Mouse (Mus musculus) v-Abl transformed pro-B cells (cell line): ENCODE data around the gene Lrrc4.

Experiments used
- in situ Hi-C, 2 experiments: fragments of 400-800 bp; cut with MboI; formaldehyde crosslinking; loops; one replicate each; pipeline ENCODE4 v1.15.1; 2025; ENCODE audit not compliant: unreplicated experiment in 2 of 2

The Lrrc4 gene

DNA sequence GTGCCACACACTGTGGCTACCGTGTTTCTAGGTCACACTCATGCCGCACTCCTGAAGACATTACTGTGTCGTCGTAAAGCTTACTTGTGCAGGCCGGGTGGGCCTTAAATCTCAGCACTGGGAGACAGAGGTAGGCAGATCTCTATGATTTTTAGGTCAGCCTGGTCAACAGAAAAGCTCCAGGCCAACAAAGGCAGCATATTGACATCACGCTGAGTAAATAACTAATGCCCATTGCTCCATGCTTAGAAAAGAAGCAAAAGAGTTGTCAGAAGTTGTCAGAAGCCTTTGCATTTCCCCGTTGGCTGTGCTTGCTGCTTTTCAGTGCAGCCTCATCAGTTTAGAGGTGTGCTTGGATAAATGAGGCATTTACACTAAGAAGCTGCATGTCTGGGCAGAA is 94.9 kb downstream of the Lrrc4 start:
- in situ Hi-C loops: no loop called here

DNA sequence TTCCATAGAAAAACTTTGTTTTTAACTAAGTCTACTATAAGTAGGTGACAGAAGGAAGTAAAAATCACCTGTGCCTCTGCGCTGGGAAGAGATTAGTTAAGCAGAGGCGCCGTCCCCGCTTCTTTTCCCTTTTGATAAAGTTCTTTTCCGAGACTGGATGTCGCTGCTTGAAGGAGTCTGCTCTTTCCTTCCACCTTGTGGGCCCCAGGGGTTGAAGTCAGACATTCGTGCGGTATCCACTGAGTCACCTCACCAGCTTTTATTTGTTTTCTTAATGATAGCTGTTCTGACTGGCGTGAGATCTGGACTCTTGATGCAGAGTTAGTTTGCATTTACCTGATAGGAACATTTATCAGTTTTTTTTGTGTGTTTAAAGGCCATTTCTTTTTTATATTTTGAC is 96.4 kb downstream of the Lrrc4 start:
- in situ Hi-C loops: no loop called here

DNA sequence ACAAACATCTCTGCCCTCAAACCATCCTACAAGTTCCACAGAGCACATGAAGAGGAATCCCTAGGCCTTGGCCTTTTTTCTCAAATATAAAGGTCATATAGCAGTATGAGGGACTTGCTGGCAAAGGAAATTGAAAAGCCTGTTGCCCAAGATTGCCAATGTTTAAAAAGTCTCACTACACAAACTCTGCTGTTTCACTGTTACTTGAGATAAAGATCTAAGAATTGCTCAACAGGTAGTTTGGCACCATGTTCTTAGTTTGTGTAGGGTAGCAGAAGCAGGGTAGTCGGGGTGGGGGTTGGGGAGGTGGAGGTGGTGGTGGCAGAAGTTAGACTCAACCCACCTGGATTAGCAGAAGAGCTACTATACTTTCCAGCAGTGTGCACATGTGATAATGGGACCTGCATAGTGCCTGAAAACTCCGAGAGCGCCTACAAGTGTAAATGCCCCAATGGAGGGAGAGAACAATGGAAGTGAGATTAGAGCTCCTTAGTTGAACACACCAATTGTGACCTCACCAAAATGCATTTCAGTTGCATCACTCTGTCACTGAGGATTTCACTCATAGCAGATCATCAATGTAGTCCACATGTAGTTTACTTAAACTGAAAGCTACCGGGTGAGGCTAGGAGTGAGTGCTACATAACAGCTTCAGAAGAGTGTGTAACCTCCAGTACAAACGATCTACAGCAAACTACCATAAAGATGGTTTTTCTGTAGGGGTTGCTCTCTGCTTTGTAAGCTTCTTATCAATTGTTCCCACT is 97.5 kb downstream of the Lrrc4 start:
- in situ Hi-C loops: no loop called here

DNA sequence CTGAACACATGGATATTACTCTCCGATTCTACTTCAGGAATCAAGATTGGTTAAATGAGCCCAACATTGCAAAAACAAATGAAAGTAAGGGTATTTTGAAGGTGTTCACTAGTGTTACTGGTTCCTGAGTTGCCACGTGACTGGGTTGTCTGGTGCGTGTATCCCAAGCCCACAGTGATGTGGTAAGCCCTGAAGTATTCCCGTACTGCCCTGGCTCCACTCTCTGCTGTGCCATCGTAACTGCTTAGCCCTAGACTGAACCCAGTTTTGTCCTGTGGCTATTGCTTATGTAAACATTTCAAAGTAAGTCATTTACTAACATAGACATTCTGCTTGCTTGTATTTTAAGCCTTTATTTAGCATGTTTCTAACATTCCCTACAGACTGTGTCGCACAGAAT is 100.3 kb downstream of the Lrrc4 start:
- in situ Hi-C loops: no loop called here

DNA sequence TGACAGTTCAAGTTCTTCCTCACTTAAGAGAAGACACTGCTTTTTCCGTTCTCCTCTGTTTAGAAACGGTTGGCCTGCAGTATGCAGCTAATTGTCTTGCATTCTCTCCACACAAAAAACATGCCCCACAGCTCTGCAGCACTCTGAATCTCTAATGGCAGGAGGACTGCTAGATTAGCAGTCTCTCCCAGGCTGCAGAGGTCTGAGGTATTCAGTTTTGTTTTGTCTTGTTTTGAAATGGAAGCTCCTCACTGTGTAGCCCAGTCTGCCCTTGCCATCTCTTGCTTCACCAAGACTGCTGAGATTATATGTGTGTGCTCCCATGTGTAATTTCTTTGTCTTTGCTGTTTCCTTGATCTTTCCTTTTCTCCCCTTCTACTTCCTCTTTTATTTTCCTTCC is 101.9 kb downstream of the Lrrc4 start:
- in situ Hi-C loops: no loop called here

DNA sequence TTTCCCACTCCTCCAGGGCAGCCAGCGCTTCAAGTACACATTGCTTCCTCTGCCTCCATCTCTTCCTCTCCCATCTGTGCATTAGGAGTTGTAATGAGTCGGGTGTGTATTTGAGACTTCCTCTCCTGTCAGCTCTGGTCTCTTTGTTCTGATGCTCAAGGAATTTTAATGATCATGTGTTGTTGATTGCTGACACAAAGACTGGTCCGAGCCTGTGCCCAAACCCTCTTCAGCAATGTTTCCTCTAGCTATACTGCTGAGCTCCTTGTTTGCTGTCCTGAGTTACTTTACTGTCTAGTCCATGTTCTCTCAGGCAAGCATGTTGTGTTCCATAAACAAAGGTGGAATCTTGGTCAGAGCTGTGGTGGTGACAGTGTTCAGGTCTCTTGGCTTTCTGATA is 102.3 kb downstream of the Lrrc4 start:
- in situ Hi-C loops: no loop called here

DNA sequence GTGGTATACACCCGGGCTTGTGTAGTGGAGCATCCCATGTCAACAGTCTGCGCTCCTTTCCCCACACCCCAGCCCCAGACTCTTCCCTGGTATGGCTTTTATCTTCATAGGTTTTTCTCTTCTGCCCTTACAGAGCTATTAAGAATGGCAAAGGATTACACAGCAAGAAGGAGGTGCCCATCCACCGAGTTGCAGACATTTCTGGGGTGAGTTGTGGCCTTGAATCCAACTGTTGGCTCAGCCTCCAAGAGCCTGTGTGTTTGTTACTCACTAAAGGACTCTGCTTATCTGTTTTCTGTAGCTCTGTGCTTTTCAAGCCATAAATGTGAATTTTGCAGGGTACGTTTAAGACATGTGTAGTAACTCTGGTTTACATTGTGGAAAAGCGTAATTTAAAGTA is 106.8 kb downstream of the Lrrc4 start:
- in situ Hi-C loops: no loop called here

DNA sequence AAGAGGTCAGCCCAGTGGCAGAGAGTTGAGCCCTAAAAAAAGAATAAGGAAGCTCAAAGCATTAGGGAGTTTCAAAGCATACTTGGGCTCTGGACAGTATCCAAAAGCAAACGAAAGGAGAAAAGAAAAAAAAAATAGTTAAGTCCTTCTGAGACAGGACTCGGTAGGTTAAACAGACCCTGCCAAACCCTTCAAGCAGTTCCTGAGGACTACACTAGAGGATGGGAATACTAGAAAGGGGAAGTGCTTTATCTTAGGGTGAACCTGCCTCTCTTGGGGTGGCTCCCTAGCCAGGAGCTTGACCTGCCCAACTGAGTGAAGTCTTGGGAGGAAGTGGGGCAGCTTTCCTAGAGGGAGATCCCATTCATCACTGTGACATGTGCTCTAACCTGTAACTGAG is 108.5 kb downstream of the Lrrc4 start:
- in situ Hi-C loops: no loop called here

DNA sequence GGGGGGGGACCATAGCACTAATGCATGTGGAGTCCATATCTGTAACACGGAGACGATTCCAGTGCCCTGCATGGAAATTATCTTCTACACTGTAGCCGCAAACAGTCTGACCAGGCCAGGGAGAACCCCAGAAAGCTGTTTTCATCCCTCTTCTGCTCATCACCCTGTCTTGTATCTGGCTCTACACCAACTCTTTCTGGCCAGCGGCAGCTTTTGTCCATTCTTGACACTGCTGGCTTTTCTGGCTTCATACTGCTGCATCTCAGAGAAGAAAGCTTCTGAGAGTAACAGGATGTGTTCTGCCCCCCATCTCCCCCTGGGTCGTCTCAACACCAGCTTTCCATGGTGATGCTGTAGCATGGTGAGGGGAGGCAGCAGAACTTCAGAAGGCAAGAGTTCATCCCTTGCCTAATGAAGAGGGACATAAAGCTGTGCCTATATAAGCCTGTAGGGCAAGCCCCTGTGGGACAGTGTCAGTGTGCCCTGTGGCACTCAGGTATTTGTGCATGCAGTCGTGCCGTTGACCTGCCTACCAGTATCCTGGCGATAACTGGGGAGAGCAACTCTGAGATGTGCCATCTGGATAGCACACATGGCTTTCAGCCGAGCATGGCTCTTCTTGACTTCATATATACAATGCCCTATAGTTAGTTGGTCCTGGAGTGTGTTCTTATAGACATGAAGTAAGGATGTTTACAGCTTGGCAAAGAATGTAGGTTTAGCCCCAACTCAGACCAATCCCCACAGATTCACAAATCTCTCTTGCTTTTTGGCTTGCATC is 111.0 kb downstream of the Lrrc4 start:
- in situ Hi-C loops: no loop called here

DNA sequence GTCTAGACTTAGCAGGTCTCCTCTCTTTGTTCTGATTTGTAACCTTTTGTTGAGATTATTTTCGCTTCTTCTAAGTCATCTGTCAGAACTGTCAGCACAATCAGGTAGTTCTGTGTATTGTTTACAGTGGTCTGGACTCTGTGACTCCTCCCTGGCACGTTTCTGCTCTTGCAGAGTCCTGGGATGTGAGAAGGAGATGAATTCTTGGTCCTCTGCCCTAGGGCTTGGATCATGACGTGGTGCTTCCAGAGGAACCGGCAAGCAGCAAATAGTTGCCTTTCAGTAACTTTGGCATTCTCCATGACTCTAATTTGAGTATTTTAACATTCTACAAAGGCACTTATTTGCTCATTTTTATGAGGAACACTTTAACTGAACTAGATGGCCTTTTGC is 113.7 kb downstream of the Lrrc4 start:
- in situ Hi-C loops: no loop called here

DNA sequence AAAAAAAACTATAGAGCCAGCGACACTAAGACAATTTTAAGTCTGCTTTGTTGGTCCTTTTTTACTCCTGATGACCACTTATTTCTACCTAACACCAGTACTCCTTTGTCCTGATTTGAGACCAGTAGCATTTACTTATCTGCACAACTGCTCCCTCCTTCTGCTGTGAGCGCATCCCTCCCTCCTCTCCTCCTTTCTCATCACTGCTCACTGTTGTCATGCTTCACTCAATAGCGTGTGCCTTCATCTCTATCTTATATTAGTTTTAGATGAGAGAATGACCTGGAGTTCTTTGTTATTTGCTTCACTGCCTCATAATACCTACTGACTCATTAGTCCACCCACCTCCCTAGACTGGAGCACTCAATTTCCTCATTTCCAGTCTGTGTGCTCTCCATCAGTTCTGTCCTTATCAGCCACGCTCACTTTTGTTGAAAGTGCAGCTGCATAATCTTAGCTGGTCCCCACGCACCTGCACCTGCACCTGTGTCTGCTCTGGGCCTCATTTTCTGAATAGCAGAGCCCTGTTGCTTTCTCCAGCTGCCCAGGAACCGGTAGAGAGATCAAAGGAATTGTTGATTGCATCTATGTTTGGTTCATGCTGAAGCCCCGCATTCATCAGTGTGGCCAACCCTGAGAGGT is 114.2 kb downstream of the Lrrc4 start:
- in situ Hi-C loops: no loop called here

DNA sequence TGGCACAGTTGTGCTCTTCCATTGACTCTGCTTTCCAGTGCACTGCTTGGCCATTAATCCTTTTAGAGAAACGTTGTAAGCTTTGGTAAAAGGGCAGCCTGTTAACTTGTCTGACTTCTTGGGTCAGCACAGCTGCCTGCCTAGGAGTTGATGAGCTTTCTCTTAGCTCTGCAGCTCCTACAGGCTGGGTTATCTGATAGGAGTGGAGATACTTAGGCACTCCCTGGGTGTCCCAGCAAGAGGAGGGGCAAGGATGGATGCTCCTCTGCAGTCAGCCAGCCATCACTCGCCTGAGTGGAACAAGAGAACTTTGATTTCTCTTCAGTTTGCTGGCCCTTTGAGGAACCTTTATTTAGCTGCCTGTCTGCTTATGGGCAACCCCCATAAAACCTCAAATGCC is 121.5 kb downstream of the Lrrc4 start:
- in situ Hi-C loops: no loop called here

DNA sequence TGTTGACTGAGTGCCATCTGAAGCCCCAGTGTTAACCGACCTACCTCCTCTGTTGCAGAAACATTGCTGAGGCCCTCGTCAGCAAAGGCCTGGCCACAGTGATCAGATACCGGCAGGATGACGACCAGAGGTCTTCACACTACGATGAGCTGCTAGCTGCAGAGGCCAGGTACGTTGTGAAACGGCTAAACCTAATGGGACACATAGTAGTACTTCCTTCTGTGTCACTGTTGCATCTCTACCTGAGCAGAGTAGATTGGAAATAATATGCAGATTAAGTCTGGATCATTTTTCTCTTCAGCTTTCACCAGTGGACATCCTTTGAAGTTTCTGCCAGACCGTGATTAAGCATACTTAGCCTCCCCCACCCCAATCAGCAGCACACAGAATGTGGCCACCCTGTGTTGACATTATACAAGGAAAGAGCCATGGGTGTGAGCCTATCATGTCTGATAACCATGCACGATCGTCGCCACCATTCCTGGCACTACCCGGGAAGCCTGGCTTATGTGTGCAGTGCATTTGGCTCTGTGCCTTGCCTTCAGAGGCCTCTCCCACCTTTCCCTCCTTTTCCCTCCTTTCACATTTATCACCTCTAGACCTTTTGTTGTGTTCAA is 124.5 kb downstream of the Lrrc4 start:
- in situ Hi-C loops: no loop called here

DNA sequence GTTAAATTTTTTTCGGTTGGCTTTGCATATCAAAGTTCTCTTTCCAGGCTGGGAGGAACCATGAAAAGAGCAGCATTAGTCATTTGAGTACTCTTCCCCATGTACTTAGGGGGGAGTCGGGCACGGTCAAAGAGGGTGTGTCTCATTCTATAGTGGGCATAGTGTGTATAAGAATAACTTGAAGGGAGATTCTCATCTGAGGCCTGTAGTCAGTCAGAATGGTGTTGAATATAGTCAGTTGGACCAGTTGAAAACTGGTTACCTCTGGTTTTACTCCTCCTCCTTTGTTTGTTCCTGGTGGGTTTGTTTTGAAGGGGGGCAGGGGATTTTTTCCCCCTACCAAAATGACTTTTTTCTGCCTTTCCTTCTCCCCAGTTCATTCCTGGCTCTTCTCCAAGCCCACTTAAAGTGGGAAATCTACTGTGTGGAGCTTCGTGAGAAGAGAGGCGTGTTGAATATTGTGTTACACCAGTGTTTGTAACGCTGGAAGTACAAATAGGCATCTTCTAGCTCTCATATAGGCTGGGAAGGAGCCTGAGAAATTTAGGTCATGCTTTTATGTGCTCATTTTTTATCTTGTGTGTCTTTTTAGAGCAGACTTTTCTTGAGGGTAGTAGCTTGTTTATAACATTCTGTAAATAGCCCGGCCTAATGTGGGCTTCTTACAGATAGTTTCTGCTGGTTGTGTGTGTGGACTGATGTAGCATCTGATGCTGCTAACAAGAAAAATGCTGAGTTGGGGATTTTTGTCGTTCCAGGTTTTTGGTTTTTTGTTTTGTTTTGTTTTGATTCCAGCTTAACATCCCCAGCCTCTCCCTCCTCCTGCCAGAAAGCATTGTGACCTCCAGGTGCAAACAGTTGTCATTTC is 125.2 kb downstream of the Lrrc4 start:
- in situ Hi-C loops: no loop called here

DNA sequence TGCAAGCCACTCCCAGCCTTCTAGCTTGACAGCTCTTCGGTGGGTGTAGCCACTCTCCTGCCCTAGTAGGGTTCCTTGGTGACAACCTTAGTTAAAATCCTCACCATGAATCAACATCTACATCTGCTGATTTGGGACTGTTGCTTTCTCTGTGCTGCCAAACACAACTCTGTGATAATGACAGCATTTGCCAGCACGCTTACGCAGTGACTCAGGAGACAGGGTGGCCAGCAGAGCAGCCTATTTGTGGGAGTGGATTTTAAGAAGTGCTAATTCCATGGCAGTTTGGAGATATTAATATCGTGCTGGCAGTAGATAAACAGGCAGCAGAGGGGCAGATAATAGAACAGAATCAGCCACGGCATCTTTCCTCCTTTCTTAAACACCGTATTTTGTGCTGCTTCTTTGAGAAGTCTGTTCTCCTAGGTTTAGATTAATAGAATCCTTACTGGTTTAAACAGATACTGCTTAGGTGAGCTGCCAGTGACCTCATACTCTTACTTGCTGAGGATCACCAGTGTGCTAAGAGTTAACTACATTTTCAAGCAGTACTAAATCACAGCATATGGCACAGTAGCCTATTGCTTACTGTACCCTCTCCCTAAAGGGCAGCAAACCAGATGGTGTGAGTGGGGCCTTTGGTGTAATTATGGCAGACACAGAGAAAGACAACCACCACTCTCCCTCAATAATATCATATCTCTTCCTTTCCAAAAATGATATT is 126.0 kb downstream of the Lrrc4 start:
- in situ Hi-C loops: no loop called here

DNA sequence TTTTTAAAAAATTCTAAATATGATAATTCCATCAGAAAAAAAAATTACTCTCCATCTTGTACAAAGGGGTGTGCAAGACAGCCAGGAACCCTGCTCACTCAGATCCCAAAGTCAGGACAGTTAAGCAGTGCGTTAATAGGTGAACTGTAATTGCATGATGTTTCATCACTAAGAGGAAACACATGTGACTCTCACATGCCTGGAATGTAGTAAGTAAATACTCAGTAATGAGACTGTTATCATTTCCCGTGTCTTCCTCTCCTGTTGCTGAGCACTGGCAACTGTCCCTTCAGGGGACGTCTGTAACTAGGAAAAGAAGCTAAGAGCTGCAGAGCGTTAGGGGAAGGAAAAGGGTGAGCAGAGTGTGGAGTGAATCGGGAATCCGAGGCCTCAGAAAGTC is 126.9 kb downstream of the Lrrc4 start:
- in situ Hi-C loops: no loop called here

DNA sequence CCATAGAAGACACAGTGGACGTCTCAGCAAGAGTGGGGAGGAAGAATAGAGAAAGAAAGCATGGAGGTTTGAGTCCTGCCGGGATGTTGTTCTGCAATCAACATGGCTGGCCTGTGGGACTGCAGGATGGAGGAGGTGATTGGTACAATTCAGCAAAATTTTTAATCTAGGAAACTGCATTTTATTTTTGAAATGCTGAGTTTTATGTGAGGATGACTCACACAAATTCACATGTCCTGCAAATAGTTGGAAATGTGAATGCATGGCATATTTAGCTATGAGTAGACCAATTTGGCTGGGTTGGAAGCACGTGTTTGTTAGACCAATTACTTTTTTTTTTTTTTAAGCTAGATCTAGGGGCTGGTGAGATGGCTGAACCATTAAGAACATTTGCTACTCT is 134.3 kb downstream of the Lrrc4 start:
- in situ Hi-C loops: no loop called here

DNA sequence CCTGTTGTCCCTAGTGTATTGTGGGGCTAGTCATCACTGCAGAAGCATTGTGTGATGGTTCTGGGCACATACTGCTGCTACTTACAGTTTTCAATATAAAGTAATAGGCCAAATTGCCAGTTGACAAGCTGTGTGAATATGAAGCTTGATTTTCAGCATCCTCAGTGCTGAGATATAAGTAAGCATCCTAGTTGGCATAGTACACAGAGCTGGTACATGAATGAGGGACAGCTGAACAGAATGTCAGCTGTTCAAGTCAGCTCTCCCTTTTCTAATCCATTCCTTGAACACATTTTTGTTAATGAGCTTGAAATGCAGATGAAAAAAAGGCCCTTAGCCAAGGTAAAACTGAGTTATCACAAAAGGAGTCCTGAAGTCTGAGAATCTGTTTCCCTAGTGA is 138.9 kb downstream of the Lrrc4 start:
- in situ Hi-C loops: no loop called here

DNA sequence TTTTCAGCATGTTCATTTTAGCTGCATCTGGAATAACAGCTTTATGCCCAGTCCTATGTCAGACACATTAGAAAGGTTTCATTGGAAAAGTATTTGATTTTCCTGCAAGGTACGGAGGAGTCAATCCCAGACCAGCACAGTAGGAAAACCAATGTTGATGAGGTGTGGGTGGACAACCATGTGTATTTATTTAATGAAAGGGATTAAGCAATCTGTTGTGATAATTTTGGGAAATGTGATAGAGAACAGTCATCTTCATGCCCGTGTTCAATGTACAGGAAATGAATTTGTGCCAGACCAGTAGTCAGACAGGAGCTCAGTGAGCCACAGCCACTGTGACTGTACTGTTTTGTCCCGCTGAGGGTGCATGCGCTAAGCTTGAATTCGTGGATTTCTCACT is 143.8 kb downstream of the Lrrc4 start:
- in situ Hi-C loops: no loop called here

DNA sequence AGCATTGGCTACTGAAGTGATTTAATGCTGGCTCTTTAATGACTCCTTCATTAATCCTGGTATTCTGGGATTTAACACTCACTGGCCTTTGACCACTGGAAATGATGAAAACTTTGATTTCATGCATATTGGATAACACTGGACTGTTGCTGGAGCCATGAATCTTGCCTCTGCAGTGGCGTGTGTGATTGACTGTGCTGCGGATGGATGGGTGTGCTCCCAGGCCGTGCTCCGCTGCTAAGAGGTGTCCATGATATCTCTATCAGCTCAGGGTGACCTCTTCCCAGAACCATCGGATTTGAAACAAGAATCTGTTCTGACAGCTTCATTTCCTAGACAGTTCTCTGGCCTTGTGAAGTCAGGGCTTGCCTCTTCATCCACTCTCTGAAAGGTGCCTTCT is 145.8 kb downstream of the Lrrc4 start:
- in situ Hi-C loops: no loop called here
